Mouse (Mus musculus) forebrain, embryonic 16.5 days (tissue): ENCODE results near the gene Fam20b. TPM values are rescaled to one million over a fixed set of nuclear protein-coding genes. Genes with fewer than 3 reads are reported as not detected.
A peak's percentile ranks its signal among the peaks of the same experiment; 100 is the strongest.

ENCODE experiments used
- ATAC-seq: fragments of 200-750 bp; cut with Nextera tagmentation; 2 replicates; pipeline ENCODE4 v1.8.0; 2017; ENCODE audit warnings: mild to moderate bottlenecking, moderate library complexity
- H3K27ac ChIP-seq: fragments of 300-500 bp; sonication (generic); 2 replicates; pipeline ENCODE4 v1.5.1; 2014; ENCODE audit warnings: low read length, control low read depth
- H3K27me3 ChIP-seq: fragments of 300-500 bp; sonication (generic); replicated peaks from 2 replicates; pipeline ENCODE4 v1.6.1; 2014; ENCODE audit warnings: low read length; ENCODE audit not compliant: control insufficient read depth, insufficient read depth
- H3K36me3 ChIP-seq: fragments of 300-500 bp; sonication (generic); 2 replicates; pipeline ENCODE4 v1.6.1; 2014; ENCODE audit not compliant: control insufficient read depth, insufficient read depth
- H3K4me1 ChIP-seq: fragments of 300-500 bp; sonication (generic); replicated peaks from 2 replicates; pipeline ENCODE4 v1.6.1; 2014; ENCODE audit warnings: low read length; ENCODE audit not compliant: control insufficient read depth, insufficient read depth
- H3K4me2 ChIP-seq: fragments of 300-500 bp; sonication (generic); 2 replicates; pipeline ENCODE4 v1.6.1; 2014; ENCODE audit warnings: mild to moderate bottlenecking, low read length, control low read depth
- H3K4me3 ChIP-seq: fragments of 300-500 bp; sonication (generic); replicated peaks from 2 replicates; pipeline ENCODE4 v1.5.1; 2014; ENCODE audit warnings: mild to moderate bottlenecking, low read length, control low read depth
- H3K9ac ChIP-seq: fragments of 300-500 bp; sonication (generic); replicated peaks from 2 replicates; pipeline ENCODE4 v1.6.1; 2014; ENCODE audit warnings: low read depth, low read length, control low read depth
- H3K9me3 ChIP-seq: fragments of 300-500 bp; sonication (generic); 2 replicates; pipeline ENCODE4 v1.6.1; 2016; ENCODE audit warnings: low read length; ENCODE audit not compliant: control insufficient read depth
- WGBS: fragments of 180-500 bp; shearing (Covaris S2); extraction: QIAGEN DNeasy Blood & Tissue Kit; methylation state at CpG from one replicate; pipeline ENCODE4 v1.1.7; 2014; 5-methylcytosine and 5-hydroxymethylcytosine counted together
- polyA plus RNA-seq: library from polyadenylated mRNA; unstranded; fragments of >200 nt; fragmentation: Nextera tagmentation; extraction: Ambion mirVana; gene quantifications from 2 replicates; pipeline ENCODE4 v1.2.1, GENCODE M21; 2015

The Fam20b gene
- polyA plus RNA-seq, 1 experiment from 2014 or later, result 27.2 TPM

DNA sequence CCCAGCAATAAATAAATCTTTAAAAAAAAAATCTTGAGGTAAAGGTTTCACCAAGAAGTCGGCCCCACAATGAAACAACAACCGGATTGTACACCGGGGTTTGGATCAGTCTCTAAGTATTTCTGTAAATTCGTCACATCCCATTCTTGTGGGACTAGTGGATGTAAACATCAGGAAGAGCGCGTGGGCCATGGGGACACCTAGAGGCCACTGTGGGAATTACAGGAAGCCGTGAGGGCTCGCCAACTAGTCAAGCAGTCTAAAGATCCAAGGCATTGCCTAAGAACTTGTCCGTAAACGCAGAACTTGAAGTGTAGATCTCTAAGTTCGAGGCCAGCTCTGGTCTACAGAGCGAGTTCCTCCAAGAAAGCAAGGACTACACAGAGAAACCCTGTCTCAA lies 42.7 kb downstream of the Fam20b start:
- no peak overlapping the region for H3K4me2 ChIP-seq
- H3K4me3 ChIP-seq, result no peak overlapping the region
- H3K9ac ChIP-seq, result no peak overlapping the region
- H3K27me3 ChIP-seq, result no peaks in the 10 kb centered on the region
- H3K27ac ChIP-seq, result no peak overlapping the region
- H3K4me1 ChIP-seq, result peaks cover 6% of the 10 kb centered on the region
- no peaks in the 10 kb centered on the region for H3K9me3 ChIP-seq
- whole genome bisulfite sequencing, result 42% methylated on average over 12 of the region's 12 CpGs
- H3K36me3 ChIP-seq, result 0 out of 2 replicates have a peak, but pooled peaks cover 5% of the 10 kb centered on the region
- ATAC-seq, result no peak

- Histone ChIP-seq H3K36me3 (no peaks in the 10 kb centered on the region), H3K9ac (peak within 1 kb of the TSS; percentile 66), H3K4me3 (peak within 1 kb of the TSS; percentile 55), H3K9me3 (no peaks in the 10 kb centered on the region), H3K4me1 (peaks cover 6% of the 10 kb centered on the region), H3K27me3 (no peaks in the 10 kb centered on the region), H3K4me2 (peak within 1 kb of the TSS; percentile 96), H3K27ac (no peak within 1 kb of the TSS)
- 7% methylated on average over 37 of the region's 37 CpGs for WGBS
- peak; percentile 81 for ATAC-seq
These were observed 44.5 kb downstream of the Fam20b start, which contains the start of gene Tor3a for GRCm38 (mm10) chr1:156674195-156675000. Gene Tor3a, minus strand, starts transcription at chr1:156674356.

- H3K36me3 ChIP-seq, result no peaks in the 10 kb centered on the region
- 2% methylated on average over 29 of the region's 29 CpGs for WGBS
- H3K9ac ChIP-seq, result peak overlapping the region; percentile 66
- no peak overlapping the region for H3K27ac ChIP-seq
- H3K4me3 ChIP-seq, result peak overlapping the region; percentile 55
- H3K9me3 ChIP-seq, result no peaks in the 10 kb centered on the region
- H3K4me2 ChIP-seq, result peak overlapping the region; percentile 96
- peak; percentile 39 for ATAC-seq
- no peaks in the 10 kb centered on the region for H3K27me3 ChIP-seq
- H3K4me1 ChIP-seq, result peaks cover 6% of the 10 kb centered on the region
These were observed 45.3 kb downstream of the Fam20b start for GRCm38 (mm10) chr1:156673476-156674194.

- 10% methylated on average over 14 of the region's 14 CpGs for WGBS
- Histone ChIP-seq H3K36me3 (no peaks in the 10 kb centered on the region), H3K4me1 (peaks cover 6% of the 10 kb centered on the region), H3K27me3 (no peaks in the 10 kb centered on the region), H3K9me3 (no peaks in the 10 kb centered on the region), H3K27ac (no peak overlapping the region), H3K4me3 (peak overlapping the region; percentile 55; the same call in 1 of the 2 replicates), H3K9ac (no peak overlapping the region; the same call in 1 of the 2 replicates), H3K4me2 (peak overlapping the region; percentile 96)
- ATAC-seq, result no peak
These were observed 46.0 kb downstream of the Fam20b start for GRCm38 (mm10) chr1:156672720-156673475.

GRCm38 (mm10) chr1:156671921-156672320 lies 47.0 kb downstream of the Fam20b start:
- Histone ChIP-seq H3K36me3 (no peaks in the 10 kb centered on the region), H3K9ac (no peak overlapping the region), H3K4me3 (no peak overlapping the region), H3K27me3 (no peaks in the 10 kb centered on the region), H3K9me3 (no peaks in the 10 kb centered on the region), H3K4me2 (no peak overlapping the region), H3K27ac (no peak overlapping the region), H3K4me1 (peaks cover 6% of the 10 kb centered on the region)
- no peak for ATAC-seq
- 83% methylated on average over 3 of the region's 3 CpGs for WGBS

DNA sequence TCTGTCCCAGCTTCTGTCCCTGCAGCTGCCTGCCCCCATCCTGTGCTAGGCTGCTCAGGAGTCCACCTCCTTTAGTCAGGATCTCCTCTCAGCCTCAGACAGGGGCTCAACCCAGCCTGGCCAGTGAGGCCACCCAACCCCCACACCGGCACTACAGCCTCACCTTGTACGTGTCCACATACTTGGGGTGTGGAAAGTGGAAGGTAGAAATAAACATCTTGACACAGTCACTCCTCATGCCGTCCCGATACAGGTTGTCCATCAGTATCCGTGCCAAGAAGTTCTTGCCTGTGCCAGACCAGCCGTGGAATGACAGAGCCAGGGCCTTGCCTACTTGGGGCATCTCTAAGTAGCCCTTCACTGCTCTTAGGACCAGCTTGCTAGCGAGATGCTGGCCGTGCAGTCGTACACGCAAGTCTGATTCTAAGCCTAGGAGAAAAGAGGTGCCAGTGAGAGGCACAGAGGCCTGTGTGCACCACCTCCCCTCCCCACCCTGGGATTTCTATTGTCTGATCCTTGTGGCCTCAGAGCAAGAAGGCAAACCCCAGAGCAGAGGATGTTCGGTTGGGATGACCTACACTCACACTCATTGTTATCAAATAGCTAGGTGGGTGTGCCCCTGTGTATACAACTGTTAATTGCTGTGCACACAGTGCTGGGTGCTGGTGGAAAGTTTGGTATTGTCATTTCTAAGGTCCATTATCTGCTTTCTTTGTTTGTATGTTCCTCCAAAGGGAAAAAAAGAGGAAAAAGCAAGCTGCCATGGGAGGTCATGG lies 49.5 kb downstream of the Fam20b start:
- Histone ChIP-seq H3K27me3 (no peaks in the 10 kb centered on the region), H3K36me3 (no peaks in the 10 kb centered on the region), H3K4me1 (peaks cover 4% of the 10 kb centered on the region), H3K27ac (no peak overlapping the region), H3K4me2 (no peak overlapping the region), H3K9me3 (no peaks in the 10 kb centered on the region), H3K9ac (no peak overlapping the region), H3K4me3 (no peak overlapping the region)
- 44% methylated on average over 11 of the region's 11 CpGs for WGBS
- no peak for ATAC-seq

DNA sequence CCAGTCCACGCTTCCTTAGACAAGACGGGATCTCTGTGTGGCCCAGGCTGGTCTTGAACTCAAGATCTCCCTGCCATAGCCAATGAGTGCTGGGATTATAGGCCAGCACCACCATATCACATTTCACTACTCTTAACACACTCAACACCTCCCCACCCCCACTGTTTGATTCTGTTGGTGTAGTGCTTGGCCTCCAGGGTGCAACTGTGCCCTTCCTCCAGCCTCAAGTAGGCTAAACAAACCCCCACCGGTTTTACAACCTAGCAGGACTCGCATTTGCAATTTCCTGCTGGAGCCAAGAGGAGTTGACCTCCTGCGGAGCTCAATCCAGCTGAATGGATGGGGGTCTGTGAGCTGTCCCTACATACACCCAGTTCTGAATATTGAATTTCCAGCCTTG lies 50.3 kb downstream of the Fam20b start:
- Histone ChIP-seq H3K27me3 (no peaks in the 10 kb centered on the region), H3K36me3 (no peaks in the 10 kb centered on the region), H3K9ac (no peak overlapping the region), H3K4me3 (no peak overlapping the region), H3K27ac (no peak overlapping the region), H3K4me1 (no peaks in the 10 kb centered on the region), H3K9me3 (no peaks in the 10 kb centered on the region), H3K4me2 (no peak overlapping the region)
- 47% methylated on average over 5 of the region's 5 CpGs for WGBS
- no peak for ATAC-seq

DNA sequence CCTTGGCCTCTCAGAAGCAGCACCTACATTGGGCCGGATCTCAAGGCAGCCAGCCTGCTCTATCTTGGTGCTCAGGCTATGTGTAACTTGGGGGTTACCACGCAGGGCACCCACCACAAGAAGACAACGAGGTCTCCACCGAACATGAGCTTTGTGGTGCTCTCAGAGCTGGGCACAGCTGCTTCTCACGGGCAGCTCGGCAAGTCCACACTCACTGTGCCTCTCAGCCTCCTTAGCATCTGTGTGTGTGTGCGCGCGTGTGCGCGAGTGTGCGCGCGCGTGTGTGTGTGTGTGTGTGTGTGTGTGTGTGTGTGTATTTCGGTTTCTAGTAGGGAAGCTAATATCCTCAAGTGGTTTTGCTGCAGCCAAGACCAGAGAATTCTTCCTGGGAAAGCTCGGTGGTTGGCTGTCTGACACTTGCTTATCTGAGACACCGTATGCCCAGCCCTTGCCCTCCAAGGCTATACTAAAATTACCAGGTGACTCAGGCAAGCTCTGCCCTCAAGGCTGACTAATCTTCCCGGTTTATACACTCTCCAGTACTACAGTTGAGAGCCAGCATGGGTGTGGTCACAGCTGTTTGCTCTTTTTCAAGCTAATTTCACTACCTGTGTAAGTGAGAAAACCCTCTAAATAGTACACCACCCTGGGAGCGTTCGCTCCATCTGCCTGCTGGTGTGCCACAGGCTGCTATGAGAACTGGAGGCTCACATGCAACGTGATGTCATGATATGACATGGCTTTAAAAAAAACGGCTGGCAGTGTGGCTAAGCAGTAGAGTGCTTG lies 51.6 kb downstream of the Fam20b start:
- WGBS, result 89% methylated on average over 23 of the region's 23 CpGs
- no peaks in the 10 kb centered on the region for H3K4me1 ChIP-seq
- no peak for ATAC-seq
- H3K4me3 ChIP-seq, result no peak overlapping the region
- no peak overlapping the region for H3K27ac ChIP-seq
- no peak overlapping the region for H3K9ac ChIP-seq
- H3K36me3 ChIP-seq, result no peaks in the 10 kb centered on the region
- no peak overlapping the region for H3K4me2 ChIP-seq
- no peaks in the 10 kb centered on the region for H3K9me3 ChIP-seq
- no peaks in the 10 kb centered on the region for H3K27me3 ChIP-seq
